Mouse (Mus musculus): ENCODE results near the gene B4galt2. TPM values are rescaled to one million over a fixed set of nuclear protein-coding genes. Genes with fewer than 3 reads are reported as not detected.
A peak's percentile ranks its signal among the peaks of the same experiment; 100 is the strongest.

B4galt2 gene
- polyA plus RNA-seq, 1 experiment from 2014 or later, result 10.5 TPM

DNA sequence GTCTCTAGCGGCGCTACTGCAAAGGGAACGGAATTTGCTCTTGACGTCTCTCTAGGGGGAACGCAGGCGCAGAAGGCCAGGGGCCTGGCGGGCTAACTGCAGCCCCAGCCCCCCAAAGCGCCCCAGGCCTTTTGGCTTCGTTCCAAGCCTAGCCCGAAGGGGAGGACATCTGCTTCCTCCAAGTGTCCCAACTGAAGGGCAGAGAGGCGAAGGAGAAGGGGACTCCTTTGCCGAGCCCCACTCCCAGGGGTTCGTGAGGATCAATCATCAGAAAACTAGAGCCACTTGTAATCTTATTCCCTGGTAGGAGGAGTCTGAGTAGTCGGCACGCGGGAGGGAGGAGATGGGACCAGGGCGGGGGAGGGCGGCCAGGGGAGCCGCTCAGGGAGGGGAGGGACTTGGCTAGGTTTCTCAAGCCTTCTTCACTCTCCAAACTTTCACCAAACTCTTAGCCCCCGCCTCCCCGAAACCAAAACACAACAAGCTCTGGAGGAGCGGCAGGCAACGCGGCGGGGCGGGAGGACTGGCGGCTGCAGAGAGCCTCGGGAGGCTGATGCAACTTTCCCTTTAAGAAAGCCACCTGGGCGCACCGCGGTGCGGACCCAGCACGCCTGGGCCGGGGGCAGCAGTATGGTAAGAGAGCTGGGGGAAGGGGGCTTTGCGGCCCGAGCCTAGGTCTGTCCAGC is 48.3 kb downstream of the B4galt2 start:
- Histone ChIP-seq H3K27ac (ENCODE audit: low read depth, low read length) (peak overlapping the region; percentile 99), H3K9me3 (ENCODE audit: control insufficient read depth, low read length) (no peaks in the 10 kb centered on the region), H3K9ac (ENCODE audit: low read depth, low read length) (peak overlapping the region; percentile 90), H3K4me2 (peak overlapping the region; percentile 93), H3K27me3 (replicated peaks; ENCODE audit: control insufficient read depth, insufficient read depth, low read length) (no peaks in the 10 kb centered on the region), H3K4me1 (replicated peaks; ENCODE audit: control insufficient read depth, insufficient read depth, low read length) (peaks cover 65% of the 10 kb centered on the region), H3K4me3 (ENCODE audit: low read depth, low read length) (peak overlapping the region; percentile 85), H3K36me3 (ENCODE audit: control insufficient read depth, insufficient read depth, low read length) (0 out of 2 replicates have a peak, but pooled peaks cover 2% of the 10 kb centered on the region)
- WGBS, result under 1% methylated on average over 35 of the region's 36 CpGs
- DNase-seq (ENCODE audit: low spot score) (peak; percentile 80), ATAC-seq (replicated peaks; ENCODE audit: low FRiP score) (peak; percentile 57)

- Histone ChIP-seq H3K27me3 (replicated peaks; ENCODE audit: control insufficient read depth, insufficient read depth, low read length) (no peaks in the 10 kb centered on the region), H3K9ac (ENCODE audit: low read depth, low read length) (peak within 1 kb of the TSS; percentile 90), H3K9me3 (ENCODE audit: control insufficient read depth, low read length) (no peaks in the 10 kb centered on the region), H3K36me3 (ENCODE audit: control insufficient read depth, insufficient read depth, low read length) (0 out of 2 replicates have a peak, but pooled peaks cover 2% of the 10 kb centered on the region), H3K27ac (ENCODE audit: low read depth, low read length) (peak within 1 kb of the TSS; percentile 99), H3K4me1 (replicated peaks; ENCODE audit: control insufficient read depth, insufficient read depth, low read length) (peaks cover 68% of the 10 kb centered on the region), H3K4me3 (ENCODE audit: low read depth, low read length) (peak within 1 kb of the TSS; percentile 85), H3K4me2 (peak within 1 kb of the TSS; percentile 93)
- 36% methylated on average over 3 of the region's 3 CpGs for WGBS
- no peak for DNase-seq (ENCODE audit: low spot score)
- ATAC-seq (replicated peaks; ENCODE audit: low FRiP score), result no peak
Measured at GRCm38 (mm10) chr4:117834457-117834844, 48.8 kb downstream of the B4galt2 start, which contains the start of gene Slc6a9. TSS of gene Slc6a9 (plus strand) at chr4:117834506.

GRCm38 (mm10) chr4:117831920-117832691 is 51.2 kb downstream of the B4galt2 start:
- DNase-seq (ENCODE audit: low spot score) (no peak), ATAC-seq (replicated peaks; ENCODE audit: low FRiP score) (peak; percentile 44)
- Histone ChIP-seq H3K27me3 (replicated peaks; ENCODE audit: control insufficient read depth, insufficient read depth, low read length) (no peaks in the 10 kb centered on the region), H3K27ac (ENCODE audit: low read depth, low read length) (peak overlapping the region; percentile 83), H3K4me2 (peak overlapping the region; percentile 36), H3K4me1 (replicated peaks; ENCODE audit: control insufficient read depth, insufficient read depth, low read length) (peaks cover 54% of the 10 kb centered on the region), H3K9me3 (ENCODE audit: control insufficient read depth, low read length) (no peaks in the 10 kb centered on the region), H3K36me3 (ENCODE audit: control insufficient read depth, insufficient read depth, low read length) (no peaks in the 10 kb centered on the region), H3K9ac (ENCODE audit: low read depth, low read length) (peak overlapping the region; percentile 47), H3K4me3 (ENCODE audit: low read depth, low read length) (no peak overlapping the region; the same call in 1 of the 2 replicates)
- WGBS, result 48% methylated on average over 9 of the region's 9 CpGs

DNA sequence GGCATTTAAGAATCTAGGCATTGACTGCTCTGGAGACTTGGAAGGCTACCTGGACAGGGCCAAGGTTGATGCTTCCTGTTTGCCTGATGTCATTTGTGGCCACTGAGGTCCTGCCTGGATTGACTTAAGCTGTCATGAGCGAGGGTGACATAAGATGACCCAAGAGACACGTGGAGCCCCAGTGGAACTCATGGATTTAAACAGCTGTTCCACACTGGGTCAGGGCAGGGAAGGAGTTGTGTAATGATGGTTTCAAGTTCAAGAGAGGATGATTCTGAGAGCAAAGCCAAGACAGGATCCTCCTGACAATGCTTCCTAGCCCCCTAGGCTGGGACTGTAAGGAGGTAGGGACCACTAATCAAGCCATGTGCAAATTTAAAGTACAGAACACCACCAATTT is 51.8 kb downstream of the B4galt2 start:
- Histone ChIP-seq H3K27me3 (replicated peaks; ENCODE audit: control insufficient read depth, insufficient read depth, low read length) (no peaks in the 10 kb centered on the region), H3K4me3 (ENCODE audit: low read depth, low read length) (no peak overlapping the region; the same call in 1 of the 2 replicates), H3K36me3 (ENCODE audit: control insufficient read depth, insufficient read depth, low read length) (no peaks in the 10 kb centered on the region), H3K9ac (ENCODE audit: low read depth, low read length) (peak overlapping the region; percentile 47), H3K4me2 (peak overlapping the region; percentile 36), H3K27ac (ENCODE audit: low read depth, low read length) (peak overlapping the region; percentile 83), H3K4me1 (replicated peaks; ENCODE audit: control insufficient read depth, insufficient read depth, low read length) (peaks cover 49% of the 10 kb centered on the region), H3K9me3 (ENCODE audit: control insufficient read depth, low read length) (no peaks in the 10 kb centered on the region)
- 75% methylated on average over 2 of the region's 2 CpGs for WGBS
- DNase-seq (ENCODE audit: low spot score), result no peak
- ATAC-seq (replicated peaks; ENCODE audit: low FRiP score), result no peak

GRCm38 (mm10) chr4:117830801-117831200 is 52.5 kb downstream of the B4galt2 start:
- peaks cover 49% of the 10 kb centered on the region for H3K4me1 ChIP-seq (replicated peaks; ENCODE audit: control insufficient read depth, insufficient read depth, low read length)
- WGBS, result 85% methylated on average over 9 of the region's 9 CpGs
- H3K27me3 ChIP-seq (replicated peaks; ENCODE audit: control insufficient read depth, insufficient read depth, low read length), result no peaks in the 10 kb centered on the region
- H3K9ac ChIP-seq (ENCODE audit: low read depth, low read length), result peak overlapping the region; percentile 47
- ATAC-seq (replicated peaks; ENCODE audit: low FRiP score), result no peak
- H3K9me3 ChIP-seq (ENCODE audit: control insufficient read depth, low read length), result no peaks in the 10 kb centered on the region
- no peak overlapping the region for H3K4me3 ChIP-seq (ENCODE audit: low read depth, low read length)
- peak overlapping the region; percentile 59 for H3K4me2 ChIP-seq
- no peaks in the 10 kb centered on the region for H3K36me3 ChIP-seq (ENCODE audit: control insufficient read depth, insufficient read depth, low read length)
- H3K27ac ChIP-seq (ENCODE audit: low read depth, low read length), result peak overlapping the region; percentile 83
- no peak for DNase-seq (ENCODE audit: low spot score)

DNA sequence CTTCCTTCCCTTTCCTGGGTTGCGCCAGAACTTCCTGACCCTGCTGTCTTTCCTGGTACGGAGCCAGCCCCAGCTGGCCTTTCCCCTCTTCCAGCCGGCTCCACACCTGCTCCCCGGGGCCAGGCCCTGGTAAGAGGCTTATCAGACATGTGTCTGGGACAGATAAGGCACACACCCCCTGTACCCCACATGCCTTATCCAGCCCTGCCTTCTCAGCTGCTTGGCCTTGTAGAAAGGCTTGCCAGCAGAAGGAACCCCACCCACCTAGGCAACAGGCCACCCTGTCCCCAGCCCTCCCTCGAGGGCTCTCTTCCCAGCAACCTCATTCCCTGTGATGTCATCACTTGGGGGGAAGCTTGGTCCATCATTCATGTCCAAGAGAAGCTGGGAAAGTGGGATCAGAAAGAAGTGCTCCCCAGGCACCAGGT is 53.1 kb downstream of the B4galt2 start:
- Histone ChIP-seq H3K27ac (ENCODE audit: low read depth, low read length) (peak overlapping the region; percentile 83), H3K9me3 (ENCODE audit: control insufficient read depth, low read length) (no peaks in the 10 kb centered on the region), H3K27me3 (replicated peaks; ENCODE audit: control insufficient read depth, insufficient read depth, low read length) (no peaks in the 10 kb centered on the region), H3K4me2 (peak overlapping the region; percentile 59), H3K4me1 (replicated peaks; ENCODE audit: control insufficient read depth, insufficient read depth, low read length) (peaks cover 49% of the 10 kb centered on the region), H3K9ac (ENCODE audit: low read depth, low read length) (peak overlapping the region; percentile 47), H3K36me3 (ENCODE audit: control insufficient read depth, insufficient read depth, low read length) (no peaks in the 10 kb centered on the region), H3K4me3 (ENCODE audit: low read depth, low read length) (peak overlapping the region; percentile 5; the same call in 1 of the 2 replicates)
- 5% methylated on average over 5 of the region's 5 CpGs for WGBS
- ATAC-seq (replicated peaks; ENCODE audit: low FRiP score) (peak; percentile 92), DNase-seq (ENCODE audit: low spot score) (peak; percentile 78)

DNA sequence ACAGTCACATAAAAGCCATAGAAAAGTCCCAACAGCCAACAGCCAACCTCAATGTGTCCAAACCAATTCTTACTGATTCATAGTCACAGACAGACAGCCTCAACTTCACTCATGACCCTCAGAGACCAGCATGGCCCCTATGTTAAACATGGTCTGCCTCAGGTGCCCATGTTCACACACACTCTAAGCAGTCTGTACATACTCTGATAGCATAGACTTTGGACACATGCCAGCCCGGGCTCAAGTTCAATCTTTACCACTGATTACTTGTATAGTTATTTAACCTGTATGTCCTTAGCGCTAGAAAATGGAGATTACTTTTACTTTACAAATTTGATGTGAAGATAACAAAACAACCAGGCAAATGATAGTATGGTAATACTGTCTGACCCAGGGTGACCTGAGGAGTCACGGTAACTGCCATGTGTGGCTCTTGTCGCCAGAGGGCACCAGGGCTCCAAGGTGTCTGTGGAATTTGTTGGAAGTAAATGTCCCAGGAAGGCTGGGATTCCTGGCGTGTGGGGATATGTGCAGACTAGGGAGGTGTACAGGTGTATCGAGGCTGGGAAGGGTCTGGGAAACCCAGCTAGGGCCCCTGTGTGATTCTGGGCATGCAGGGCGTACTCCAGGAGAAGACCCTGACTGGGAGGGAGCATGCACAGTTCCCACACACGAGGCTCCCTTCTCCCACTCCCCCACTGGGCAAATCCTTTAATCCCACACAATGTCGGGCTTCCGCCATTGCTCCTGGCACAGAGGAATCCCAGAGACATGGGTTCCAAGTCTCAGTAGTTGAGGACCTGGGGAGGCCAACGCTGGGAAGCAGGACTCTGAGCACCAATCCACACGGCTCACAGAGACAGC is 53.8 kb downstream of the B4galt2 start:
- 7% methylated on average over 12 of the region's 12 CpGs for WGBS
- ATAC-seq (replicated peaks; ENCODE audit: low FRiP score) (peak; percentile 34), DNase-seq (ENCODE audit: low spot score) (peak; percentile 62)
- Histone ChIP-seq H3K4me3 (ENCODE audit: low read depth, low read length) (peak overlapping the region; percentile 5), H3K27ac (ENCODE audit: low read depth, low read length) (peak overlapping the region; percentile 57), H3K4me1 (replicated peaks; ENCODE audit: control insufficient read depth, insufficient read depth, low read length) (peaks cover 45% of the 10 kb centered on the region), H3K36me3 (ENCODE audit: control insufficient read depth, insufficient read depth, low read length) (no peaks in the 10 kb centered on the region), H3K9me3 (ENCODE audit: control insufficient read depth, low read length) (no peaks in the 10 kb centered on the region), H3K27me3 (replicated peaks; ENCODE audit: control insufficient read depth, insufficient read depth, low read length) (no peaks in the 10 kb centered on the region), H3K9ac (ENCODE audit: low read depth, low read length) (peak overlapping the region; percentile 14), H3K4me2 (peak overlapping the region; percentile 59)

DNA sequence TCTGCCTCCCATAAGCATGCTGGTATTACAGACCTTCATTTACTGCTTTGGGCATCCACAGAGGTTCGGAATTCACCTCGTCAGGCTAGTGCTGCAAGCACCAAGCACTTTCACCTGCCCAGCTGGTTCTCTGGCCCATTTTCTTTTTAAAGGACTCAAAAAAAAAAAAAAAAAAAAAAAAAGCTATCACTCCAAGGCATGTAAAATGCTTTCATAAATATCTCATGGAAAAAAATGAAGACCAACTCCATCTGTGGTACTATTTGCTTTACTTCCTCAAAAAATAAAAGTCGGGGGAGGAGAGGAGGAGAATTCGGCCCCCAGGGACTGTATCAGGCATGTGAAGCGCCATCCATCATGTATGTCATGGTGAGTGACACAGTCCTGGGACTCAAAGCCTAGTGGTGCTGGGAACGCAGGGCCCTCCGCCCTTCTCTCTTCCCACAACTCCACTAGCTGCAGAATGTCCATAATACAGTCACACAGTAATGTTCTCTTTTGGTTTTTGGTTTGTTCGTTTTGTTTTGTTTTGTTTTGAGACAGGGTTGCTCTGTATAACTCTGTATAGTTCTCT is 54.6 kb downstream of the B4galt2 start:
- DNase-seq (ENCODE audit: low spot score) (no peak), ATAC-seq (replicated peaks; ENCODE audit: low FRiP score) (no peak)
- Histone ChIP-seq H3K4me1 (replicated peaks; ENCODE audit: control insufficient read depth, insufficient read depth, low read length) (peaks cover 37% of the 10 kb centered on the region), H3K27me3 (replicated peaks; ENCODE audit: control insufficient read depth, insufficient read depth, low read length) (no peaks in the 10 kb centered on the region), H3K9me3 (ENCODE audit: control insufficient read depth, low read length) (no peaks in the 10 kb centered on the region), H3K9ac (ENCODE audit: low read depth, low read length) (no peak overlapping the region), H3K27ac (ENCODE audit: low read depth, low read length) (no peak overlapping the region), H3K36me3 (ENCODE audit: control insufficient read depth, insufficient read depth, low read length) (no peaks in the 10 kb centered on the region), H3K4me2 (no peak overlapping the region), H3K4me3 (ENCODE audit: low read depth, low read length) (no peak overlapping the region)
- 62% methylated on average over 8 of the region's 8 CpGs for WGBS
